Mouse (Mus musculus): ENCODE measurements around the gene Cd5. TPM values are rescaled to one million over a fixed set of nuclear protein-coding genes. Genes with fewer than 3 reads are reported as not detected.

Cd5 gene
- polyA plus RNA-seq, 1 experiment from 2014 or later = 0.28 TPM

DNA sequence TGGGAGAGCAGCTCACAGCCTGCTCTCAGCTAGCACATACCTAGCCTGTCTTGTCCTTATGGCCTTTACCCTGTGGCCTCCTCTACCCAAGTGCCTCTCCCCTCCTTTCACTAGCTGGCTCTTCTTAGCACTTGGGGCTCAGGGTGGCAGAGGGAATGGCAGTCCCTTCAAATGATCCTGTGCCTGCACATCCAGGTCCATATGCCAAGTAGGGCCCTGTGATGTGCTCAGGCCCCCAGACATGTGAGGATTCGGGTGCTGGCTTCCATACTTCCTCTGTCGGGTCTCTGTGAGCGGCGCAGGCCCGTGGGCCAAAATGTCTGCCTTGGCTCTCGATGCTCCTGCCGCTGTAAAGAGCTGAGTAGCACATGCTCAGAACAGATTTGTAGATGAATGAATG lies 2.9 kb downstream of the Cd5 start:
- Histone ChIP-seq H3K4me2 (ENCODE audit: low read length) (no peak overlapping the region), H3K36me3 (ENCODE audit: control insufficient read depth, insufficient read depth, low read length) (no peaks in the 10 kb centered on the region), H3K27ac (ENCODE audit: low read depth, low read length) (no peak overlapping the region), H3K27me3 (replicated peaks; ENCODE audit: control insufficient read depth, insufficient read depth, low read length) (no peaks in the 10 kb centered on the region), H3K9me3 (ENCODE audit: control insufficient read depth, low read length) (no peaks in the 10 kb centered on the region), H3K4me3 (ENCODE audit: low read length) (no peak overlapping the region), H3K4me1 (ENCODE audit: control insufficient read depth, insufficient read depth, low read depth, low read length) (no peaks in the 10 kb centered on the region), H3K9ac (ENCODE audit: low read depth, low read length) (no peak overlapping the region)
- no peak for ATAC-seq
- 96% methylated on average over 7 of the region's 7 CpGs for WGBS

- no peak overlapping the region for H3K4me3 ChIP-seq (ENCODE audit: low read length)
- no peak overlapping the region for H3K27ac ChIP-seq (ENCODE audit: low read depth, low read length)
- no peaks in the 10 kb centered on the region for H3K4me1 ChIP-seq (ENCODE audit: control insufficient read depth, insufficient read depth, low read depth, low read length)
- H3K4me2 ChIP-seq (ENCODE audit: low read length) = no peak overlapping the region
- no peaks in the 10 kb centered on the region for H3K27me3 ChIP-seq (replicated peaks; ENCODE audit: control insufficient read depth, insufficient read depth, low read length)
- 89% methylated on average over 3 of the region's 3 CpGs for WGBS
- H3K36me3 ChIP-seq (ENCODE audit: control insufficient read depth, insufficient read depth, low read length) = no peaks in the 10 kb centered on the region
- no peak overlapping the region for H3K9ac ChIP-seq (ENCODE audit: low read depth, low read length)
- no peaks in the 10 kb centered on the region for H3K9me3 ChIP-seq (ENCODE audit: control insufficient read depth, low read length)
- no peak for ATAC-seq
These were observed 3.7 kb downstream of the Cd5 start for GRCm38 (mm10) chr19:10735061-10735460.

- Histone ChIP-seq H3K9ac (ENCODE audit: low read depth, low read length) (no peak overlapping the region), H3K4me3 (ENCODE audit: low read length) (no peak overlapping the region), H3K9me3 (ENCODE audit: control insufficient read depth, low read length) (no peaks in the 10 kb centered on the region), H3K27ac (ENCODE audit: low read depth, low read length) (no peak overlapping the region), H3K36me3 (ENCODE audit: control insufficient read depth, insufficient read depth, low read length) (no peaks in the 10 kb centered on the region), H3K27me3 (replicated peaks; ENCODE audit: control insufficient read depth, insufficient read depth, low read length) (no peaks in the 10 kb centered on the region), H3K4me1 (ENCODE audit: control insufficient read depth, insufficient read depth, low read depth, low read length) (no peaks in the 10 kb centered on the region), H3K4me2 (ENCODE audit: low read length) (no peak overlapping the region)
- 87% methylated on average over 7 of the region's 7 CpGs for WGBS
- ATAC-seq = no peak
These were observed 4.2 kb downstream of the Cd5 start for GRCm38 (mm10) chr19:10734554-10734953.

DNA sequence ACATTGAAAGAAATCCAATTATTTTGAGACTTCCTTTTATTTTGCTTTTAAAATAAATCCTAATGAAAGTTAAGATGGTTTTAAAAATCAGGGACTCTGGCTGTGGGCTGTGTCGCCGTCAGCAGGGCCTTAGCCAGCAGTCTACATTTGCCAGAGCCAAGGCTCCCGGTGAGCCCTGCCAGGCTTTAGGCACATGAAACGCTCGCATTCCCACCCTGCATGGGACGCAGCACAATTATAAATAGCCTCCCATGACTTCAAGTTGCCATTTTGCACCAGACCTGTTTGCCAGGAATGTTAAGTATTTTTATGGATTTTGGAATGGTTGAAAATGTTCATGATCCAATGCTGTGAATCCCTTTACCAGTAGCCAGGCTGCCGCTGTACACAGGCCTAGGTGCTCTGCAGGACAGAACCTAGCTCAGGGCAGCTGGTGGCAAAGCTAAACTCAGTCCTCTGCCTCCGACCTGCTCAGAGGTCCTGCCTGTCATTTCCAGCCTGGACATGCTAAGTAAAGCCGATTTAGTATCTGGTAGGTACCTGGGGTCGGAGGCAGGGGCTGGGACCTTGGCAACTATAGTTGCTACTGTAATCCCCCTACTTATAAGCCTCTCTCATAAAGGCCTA lies 5.2 kb downstream of the Cd5 start:
- no peak for ATAC-seq
- Histone ChIP-seq H3K36me3 (ENCODE audit: control insufficient read depth, insufficient read depth, low read length) (no peaks in the 10 kb centered on the region), H3K4me2 (ENCODE audit: low read length) (no peak overlapping the region), H3K27me3 (replicated peaks; ENCODE audit: control insufficient read depth, insufficient read depth, low read length) (no peaks in the 10 kb centered on the region), H3K27ac (ENCODE audit: low read depth, low read length) (no peak overlapping the region), H3K9ac (ENCODE audit: low read depth, low read length) (no peak overlapping the region), H3K9me3 (ENCODE audit: control insufficient read depth, low read length) (no peaks in the 10 kb centered on the region), H3K4me3 (ENCODE audit: low read length) (no peak overlapping the region), H3K4me1 (ENCODE audit: control insufficient read depth, insufficient read depth, low read depth, low read length) (no peaks in the 10 kb centered on the region)
- 82% methylated on average over 10 of the region's 10 CpGs for WGBS

GRCm38 (mm10) chr19:10732741-10733140 lies 6.1 kb downstream of the Cd5 start:
- Histone ChIP-seq H3K4me2 (ENCODE audit: low read length) (no peak overlapping the region), H3K9me3 (ENCODE audit: control insufficient read depth, low read length) (no peaks in the 10 kb centered on the region), H3K27me3 (replicated peaks; ENCODE audit: control insufficient read depth, insufficient read depth, low read length) (no peaks in the 10 kb centered on the region), H3K27ac (ENCODE audit: low read depth, low read length) (no peak overlapping the region), H3K9ac (ENCODE audit: low read depth, low read length) (no peak overlapping the region), H3K4me1 (ENCODE audit: control insufficient read depth, insufficient read depth, low read depth, low read length) (no peaks in the 10 kb centered on the region), H3K4me3 (ENCODE audit: low read length) (no peak overlapping the region), H3K36me3 (ENCODE audit: control insufficient read depth, insufficient read depth, low read length) (no peaks in the 10 kb centered on the region)
- 96% methylated on average over 7 of the region's 7 CpGs for WGBS
- ATAC-seq = no peak

GRCm38 (mm10) chr19:10731975-10732374 lies 6.8 kb downstream of the Cd5 start:
- Histone ChIP-seq H3K4me2 (ENCODE audit: low read length) (no peak overlapping the region), H3K27ac (ENCODE audit: low read depth, low read length) (no peak overlapping the region), H3K27me3 (replicated peaks; ENCODE audit: control insufficient read depth, insufficient read depth, low read length) (no peaks in the 10 kb centered on the region), H3K4me3 (ENCODE audit: low read length) (no peak overlapping the region), H3K4me1 (ENCODE audit: control insufficient read depth, insufficient read depth, low read depth, low read length) (no peaks in the 10 kb centered on the region), H3K9me3 (ENCODE audit: control insufficient read depth, low read length) (no peaks in the 10 kb centered on the region), H3K9ac (ENCODE audit: low read depth, low read length) (no peak overlapping the region), H3K36me3 (ENCODE audit: control insufficient read depth, insufficient read depth, low read length) (no peaks in the 10 kb centered on the region)
- no peak for ATAC-seq
- 92% methylated on average over 7 of the region's 7 CpGs for WGBS

DNA sequence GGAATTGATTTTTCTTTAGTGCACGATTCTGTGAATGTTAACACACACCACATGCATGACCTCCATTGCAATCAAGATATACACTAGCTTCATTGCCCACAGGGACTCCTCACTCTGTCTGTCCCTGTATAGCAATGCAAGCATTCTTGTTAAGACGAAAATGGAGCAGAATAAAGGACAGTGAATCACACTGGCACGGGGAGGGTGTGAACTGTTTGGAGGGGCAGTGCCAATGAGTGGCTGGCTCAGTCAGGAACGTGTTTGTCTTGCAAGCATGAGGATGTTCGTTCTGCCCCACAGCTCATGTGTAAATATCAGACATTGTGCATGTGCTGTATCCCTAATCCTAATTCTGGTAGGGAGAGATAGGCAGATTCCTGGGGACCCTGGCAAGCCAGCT lies 8.3 kb downstream of the Cd5 start:
- Histone ChIP-seq H3K9ac (ENCODE audit: low read depth, low read length) (no peak overlapping the region), H3K4me2 (ENCODE audit: low read length) (no peak overlapping the region), H3K9me3 (ENCODE audit: control insufficient read depth, low read length) (no peaks in the 10 kb centered on the region), H3K4me3 (ENCODE audit: low read length) (no peak overlapping the region), H3K36me3 (ENCODE audit: control insufficient read depth, insufficient read depth, low read length) (no peaks in the 10 kb centered on the region), H3K27me3 (replicated peaks; ENCODE audit: control insufficient read depth, insufficient read depth, low read length) (no peaks in the 10 kb centered on the region), H3K27ac (ENCODE audit: low read depth, low read length) (no peak overlapping the region), H3K4me1 (ENCODE audit: control insufficient read depth, insufficient read depth, low read depth, low read length) (no peaks in the 10 kb centered on the region)
- no peak for ATAC-seq
- WGBS = 67% methylated on average over 5 of the region's 5 CpGs

DNA sequence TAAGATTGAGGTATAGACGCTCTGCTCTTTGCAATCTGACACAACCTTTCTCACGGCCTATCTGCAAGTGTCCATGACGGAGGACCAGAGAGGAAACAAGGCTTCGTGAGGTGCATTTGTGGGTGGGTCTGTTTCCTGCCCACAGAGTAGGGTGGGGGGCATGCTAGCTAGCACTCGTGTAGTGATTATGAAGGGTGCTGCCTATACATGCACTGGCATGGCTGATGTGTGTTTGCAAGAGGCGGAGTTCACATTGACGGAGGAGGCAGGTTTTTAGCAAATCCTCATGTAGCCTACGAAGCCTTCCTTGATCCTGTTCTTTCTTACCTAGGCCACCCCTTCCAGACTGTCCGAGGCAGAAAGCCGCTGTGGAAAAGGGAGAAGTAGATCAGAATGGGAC lies 8.9 kb downstream of the Cd5 start:
- no peak overlapping the region for H3K4me3 ChIP-seq (ENCODE audit: low read length)
- H3K4me1 ChIP-seq (ENCODE audit: control insufficient read depth, insufficient read depth, low read depth, low read length) = no peaks in the 10 kb centered on the region
- no peak overlapping the region for H3K27ac ChIP-seq (ENCODE audit: low read depth, low read length)
- 93% methylated on average over 10 of the region's 10 CpGs for WGBS
- H3K27me3 ChIP-seq (replicated peaks; ENCODE audit: control insufficient read depth, insufficient read depth, low read length) = no peaks in the 10 kb centered on the region
- H3K9ac ChIP-seq (ENCODE audit: low read depth, low read length) = no peak overlapping the region
- ATAC-seq = no peak
- H3K4me2 ChIP-seq (ENCODE audit: low read length) = no peak overlapping the region
- H3K36me3 ChIP-seq (ENCODE audit: control insufficient read depth, insufficient read depth, low read length) = no peaks in the 10 kb centered on the region
- H3K9me3 ChIP-seq (ENCODE audit: control insufficient read depth, low read length) = no peaks in the 10 kb centered on the region

- 76% methylated on average over 13 of the region's 13 CpGs for WGBS
- no peaks in the 10 kb centered on the region for H3K36me3 ChIP-seq (ENCODE audit: control insufficient read depth, insufficient read depth, low read length)
- ATAC-seq = no peak
- H3K4me1 ChIP-seq (ENCODE audit: control insufficient read depth, insufficient read depth, low read depth, low read length) = peaks cover 17% of the 10 kb centered on the region
- H3K9me3 ChIP-seq (ENCODE audit: control insufficient read depth, low read length) = no peaks in the 10 kb centered on the region
- H3K27ac ChIP-seq (ENCODE audit: low read depth, low read length) = no peak overlapping the region
- H3K9ac ChIP-seq (ENCODE audit: low read depth, low read length) = no peak overlapping the region
- no peak overlapping the region for H3K4me2 ChIP-seq (ENCODE audit: low read length)
- H3K27me3 ChIP-seq (replicated peaks; ENCODE audit: control insufficient read depth, insufficient read depth, low read length) = no peaks in the 10 kb centered on the region
- no peak overlapping the region for H3K4me3 ChIP-seq (ENCODE audit: low read length)
These were observed 14.0 kb downstream of the Cd5 start for GRCm38 (mm10) chr19:10724629-10725363.
